Mouse (Mus musculus) CH12.LX (cell line): ENCODE measurements around the gene Actr3.

Experiments used
- BHLHE40 ChIP-seq: IDR thresholded peaks from 2 replicates; pipeline ENCODE4 v1.6.1; 2011; ENCODE audit warnings: mild to moderate bottlenecking, low read depth, low read length, improper control_type of control experiment
- ZKSCAN1 ChIP-seq: IDR thresholded peaks from 2 replicates; pipeline ENCODE4 v1.6.1; 2012; ENCODE audit warnings: low read depth, inconsistent platforms, low read length, improper control_type of control experiment, borderline replicate concordance

- TF ChIP-seq ZKSCAN1, result no peak
- no peak for TF ChIP-seq BHLHE40
Observed at GRCm38 (mm10) chr1:125382622-125383021, 52.9 kb downstream of the Actr3 start.
